Mouse (Mus musculus) ES-Bruce4 (cell line): ENCODE measurements around the gene Zfp652.

Experiments
- CTCF ChIP-seq: IDR thresholded peaks from one replicate; pipeline ENCODE4 v1.8.1; 2011; ENCODE audit warnings: low read depth, low read length
- POLR2A ChIP-seq: IDR thresholded peaks from one replicate; pipeline ENCODE4 v1.8.1; 2011; ENCODE audit warnings: low read length; ENCODE audit not compliant: insufficient read depth

GRCm38 (mm10) chr11:95833631-95834142 lies 121.2 kb downstream of the Zfp652 start:
- no peak for TF ChIP-seq CTCF
- no peak for TF ChIP-seq POLR2A
